Mouse (Mus musculus) cortical plate, adult 2 months (tissue): ENCODE measurements around the gene Golga3.

ENCODE experiments used
- CTCF ChIP-seq: fragments of 200-500 bp; IDR thresholded peaks from 2 replicates; pipeline ENCODE4 v1.5.1; 2011; ENCODE audit warnings: mild to moderate bottlenecking, control low read depth, low read length; ENCODE audit not compliant: insufficient read depth; ENCODE audit errors: extremely low read depth
- POLR2A ChIP-seq: fragments of 200-500 bp; IDR thresholded peaks from 2 replicates; pipeline ENCODE4 v1.6.1; 2011; ENCODE audit warnings: mild to moderate bottlenecking, low read length, control low read depth; ENCODE audit not compliant: insufficient read depth; ENCODE audit errors: extremely low read depth

DNA sequence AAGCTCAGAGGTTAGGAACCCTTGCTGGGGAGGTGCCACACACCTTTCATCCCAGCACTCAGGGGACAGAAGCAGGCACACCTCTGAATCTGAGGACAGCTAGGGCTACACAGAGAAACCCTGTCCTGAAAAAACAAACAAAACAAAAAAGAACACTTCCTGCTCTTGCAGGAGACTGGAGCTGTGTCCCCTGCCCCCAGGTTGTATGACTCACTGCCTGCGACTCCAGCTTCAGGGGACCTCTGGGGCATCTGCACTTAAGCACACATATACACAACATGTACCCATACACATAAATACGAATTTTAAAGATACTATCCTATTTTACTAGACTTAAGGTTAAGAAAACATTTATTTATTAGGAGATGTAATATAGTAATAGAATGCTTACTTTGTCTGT, 67.6 kb downstream of the Golga3 start:
- TF ChIP-seq POLR2A (no peak), CTCF (no peak)
